Mouse (Mus musculus) intestine, embryonic 15.5 days (tissue): ENCODE results near the gene Rpl13a. TPM values are rescaled to one million over a fixed set of nuclear protein-coding genes. Genes with fewer than 3 reads are reported as not detected.
"Not testable (repeated sequence)": the region's sequence is repeated elsewhere in the genome, so short reads cannot be mapped to it uniquely, and the experiment has no call there.

Source experiments
- ATAC-seq: fragments of 200-750 bp; cut with Nextera tagmentation; 2 replicates; pipeline ENCODE4 v1.8.0; 2017; ENCODE audit warnings: moderate TSS enrichment, moderate library complexity
- H3K27ac ChIP-seq: fragments of 300-500 bp; sonication (generic); 2 replicates; pipeline ENCODE4 v1.5.1; 2015; ENCODE audit warnings: mild to moderate bottlenecking, inconsistent platforms
- H3K27me3 ChIP-seq: fragments of 300-500 bp; sonication (generic); replicated peaks from 2 replicates; pipeline ENCODE4 v1.6.1; 2015; ENCODE audit warnings: inconsistent platforms
- H3K36me3 ChIP-seq: fragments of 300-500 bp; sonication (generic); 2 replicates; pipeline ENCODE4 v1.6.1; 2015; ENCODE audit warnings: inconsistent platforms
- H3K4me1 ChIP-seq: fragments of 300-500 bp; sonication (generic); replicated peaks from 2 replicates; pipeline ENCODE4 v1.6.1; 2015; ENCODE audit warnings: inconsistent platforms
- H3K4me2 ChIP-seq: fragments of 300-500 bp; sonication (generic); replicated peaks from 2 replicates; pipeline ENCODE4 v1.6.1; 2015; ENCODE audit warnings: mild to moderate bottlenecking, inconsistent platforms
- H3K4me3 ChIP-seq: fragments of 300-500 bp; sonication (generic); replicated peaks from 2 replicates; pipeline ENCODE4 v1.5.1; 2015; ENCODE audit warnings: inconsistent platforms
- H3K9ac ChIP-seq: fragments of 300-500 bp; sonication (generic); 2 replicates; pipeline ENCODE4 v1.6.1; 2015; ENCODE audit warnings: inconsistent platforms
- H3K9me3 ChIP-seq: fragments of 300-500 bp; sonication (generic); 2 replicates; pipeline ENCODE4 v1.6.1; 2016; ENCODE audit warnings: inconsistent platforms
- WGBS: fragments of 180-500 bp; shearing (Covaris S2); methylation state at CpG from one replicate; pipeline ENCODE4 v1.1.7; 2015; 5-methylcytosine and 5-hydroxymethylcytosine counted together
- polyA plus RNA-seq: library from polyadenylated mRNA; unstranded; fragments of >200 nt; fragmentation: Nextera tagmentation; extraction: Ambion mirVana; gene quantifications from 2 replicates; pipeline ENCODE4 v1.2.1, GENCODE M21; 2015

The Rpl13a gene
- polyA plus RNA-seq, 1 experiment from 2014 or later = 1,445 TPM

DNA sequence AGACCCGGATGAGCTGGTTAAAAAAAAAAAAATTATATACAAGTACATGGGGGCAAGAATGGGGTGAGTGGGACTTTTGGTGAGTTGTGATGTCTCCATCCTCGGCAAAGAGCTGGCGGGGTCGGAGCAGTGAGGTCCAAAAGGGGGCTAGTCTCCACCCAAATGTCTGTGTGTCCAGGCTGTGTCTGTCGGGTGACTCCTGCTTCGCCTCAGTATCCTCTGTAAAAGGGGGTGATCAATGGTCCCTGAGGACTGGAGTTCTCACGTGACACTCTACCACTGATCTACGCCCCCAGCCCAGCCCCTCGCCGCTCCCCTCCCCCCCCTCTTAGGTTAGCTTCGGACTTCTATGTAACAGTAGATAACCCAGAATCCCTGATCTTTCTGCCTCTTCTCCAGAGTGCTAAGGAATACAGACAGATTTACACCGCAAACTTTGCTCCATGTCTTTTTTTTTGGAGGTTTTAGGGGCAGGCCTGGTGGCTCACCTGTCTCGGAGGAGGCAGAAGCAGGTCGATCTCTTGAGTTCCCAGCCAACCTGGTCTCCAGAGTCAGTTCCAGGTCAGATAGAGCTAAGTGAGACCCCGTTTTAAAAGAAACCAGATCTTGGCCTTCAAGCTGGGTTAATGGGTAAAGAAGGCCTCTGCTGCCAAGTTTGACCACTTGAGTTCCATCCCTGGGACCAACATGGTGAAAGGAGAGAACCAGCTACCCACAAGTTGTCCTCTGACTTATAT is 1.4 kb upstream of the Rpl13a start:
- Histone ChIP-seq H3K4me2 (peak overlapping the region; percentile 73), H3K9me3 (no peaks in the 10 kb centered on the region), H3K4me1 (peaks cover 24% of the 10 kb centered on the region), H3K9ac (no peak overlapping the region), H3K36me3 (peaks cover 22% of the 10 kb centered on the region), H3K27me3 (no peaks in the 10 kb centered on the region), H3K4me3 (peak overlapping the region; percentile 89), H3K27ac (0 out of 2 replicates have a peak overlapping the region, but pooled peaks have one; percentile 90)
- 61% methylated on average over 15 of the region's 15 CpGs for WGBS
- no peak for ATAC-seq

DNA sequence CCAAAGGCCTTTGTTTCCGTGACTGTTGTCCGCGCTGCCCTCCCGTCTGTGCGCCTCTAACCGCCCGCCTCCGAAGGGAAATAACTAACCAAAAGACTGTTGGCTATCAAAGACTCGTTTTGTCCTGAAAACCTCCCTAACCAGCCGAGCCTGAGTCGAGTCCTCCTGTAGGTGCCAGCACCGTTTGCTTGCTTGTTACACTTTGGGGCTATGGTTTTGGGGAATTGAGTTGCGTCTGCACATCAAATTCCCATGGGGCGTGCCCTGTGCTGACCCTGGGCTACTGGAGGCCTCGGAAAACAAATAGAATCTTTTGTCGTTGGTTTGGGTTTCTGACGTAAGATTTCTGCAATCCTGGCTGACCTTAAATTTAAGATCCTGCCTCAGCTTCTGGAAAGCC is 757 bp upstream of the Rpl13a start:
- H3K4me2 ChIP-seq = peak overlapping the region; percentile 73
- peaks cover 22% of the 10 kb centered on the region for H3K4me1 ChIP-seq
- no peaks in the 10 kb centered on the region for H3K27me3 ChIP-seq
- WGBS = 2% methylated on average over 17 of the region's 17 CpGs
- H3K9me3 ChIP-seq = no peaks in the 10 kb centered on the region
- no peak; the same call in 1 of the 2 replicates for ATAC-seq
- H3K27ac ChIP-seq = peak overlapping the region; percentile 90
- peak overlapping the region; percentile 65 for H3K9ac ChIP-seq
- H3K4me3 ChIP-seq = peak overlapping the region; percentile 89
- H3K36me3 ChIP-seq = peaks cover 22% of the 10 kb centered on the region

DNA sequence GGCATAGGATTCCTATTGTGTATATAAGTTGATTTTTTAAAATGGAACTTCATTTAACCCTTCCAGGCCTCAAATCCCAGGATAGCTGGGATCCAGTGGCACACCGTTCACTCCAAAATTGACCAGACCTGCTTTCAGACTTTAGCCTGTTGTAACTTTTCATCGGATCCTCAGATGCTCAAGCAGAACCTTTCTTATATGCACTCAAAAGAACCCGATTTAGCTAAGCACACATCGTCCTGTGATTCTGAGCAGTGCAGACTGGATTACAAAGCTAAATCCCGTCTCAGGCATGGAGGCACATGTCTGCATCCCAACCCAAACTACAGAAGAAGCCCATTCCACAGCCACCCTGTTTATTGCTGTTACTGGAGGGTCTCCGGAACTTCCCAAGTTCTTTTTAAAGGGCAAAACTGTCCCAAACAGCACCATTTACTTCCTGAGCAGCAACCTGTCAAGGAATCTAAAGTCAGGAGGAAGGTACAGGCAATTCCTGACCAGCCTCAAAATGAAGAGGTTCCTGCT is 799 bp downstream of the Rpl13a start:
- Histone ChIP-seq H3K4me3 (peak overlapping the region; percentile 89), H3K4me1 (peaks cover 27% of the 10 kb centered on the region), H3K36me3 (peaks cover 22% of the 10 kb centered on the region), H3K27ac (peak overlapping the region; percentile 87), H3K9me3 (no peaks in the 10 kb centered on the region), H3K27me3 (no peaks in the 10 kb centered on the region), H3K9ac (peak overlapping the region; percentile 99), H3K4me2 (peak overlapping the region; percentile 71)
- ATAC-seq = no peak
- WGBS = 1% methylated on average over 6 of the region's 6 CpGs

DNA sequence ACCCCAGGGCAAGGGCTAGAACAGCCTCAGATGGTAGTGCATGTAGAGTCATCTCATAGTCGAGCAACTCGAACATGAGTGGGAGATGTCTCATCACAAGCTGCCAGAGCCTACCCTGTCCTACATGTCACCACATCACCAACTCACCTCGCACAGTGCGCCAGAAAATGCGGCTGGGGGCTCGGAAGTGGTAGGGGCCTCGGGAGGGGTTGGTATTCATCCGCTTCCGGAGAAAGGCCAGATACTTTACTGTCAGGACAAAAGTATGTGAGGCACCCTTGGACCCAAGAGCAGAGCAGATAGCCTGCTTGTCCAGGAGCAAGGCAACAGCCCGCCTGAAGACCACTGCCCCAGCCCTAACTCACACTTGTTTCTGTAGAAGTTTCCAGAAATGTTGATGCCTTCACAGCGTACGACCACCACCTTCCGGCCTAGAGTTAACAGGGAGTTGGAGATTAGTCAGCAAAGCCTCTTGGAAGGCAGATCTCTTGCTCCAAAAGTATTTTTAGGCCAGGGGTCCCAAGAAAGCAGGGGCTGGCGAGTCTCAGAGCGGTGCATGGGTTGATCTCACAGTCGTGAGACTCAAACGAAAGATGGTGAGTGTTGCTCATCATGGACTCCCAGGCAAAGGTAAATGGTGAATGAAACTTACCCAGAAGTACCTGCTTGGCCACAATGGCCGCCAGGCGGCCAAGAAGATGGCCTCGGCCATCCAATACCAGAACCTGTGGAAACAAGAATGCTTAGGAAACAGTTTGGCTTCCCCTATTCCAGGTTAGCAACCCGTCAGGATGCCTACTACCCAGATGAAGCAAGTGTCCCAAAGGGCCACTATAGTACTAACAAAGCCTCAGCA is 1.5 kb downstream of the Rpl13a start:
- 37% methylated on average over 21 of the region's 21 CpGs for WGBS
- Histone ChIP-seq H3K27ac (peak overlapping the region; percentile 87), H3K4me1 (peaks cover 32% of the 10 kb centered on the region), H3K9ac (peak overlapping the region; percentile 99), H3K9me3 (no peaks in the 10 kb centered on the region), H3K36me3 (peaks cover 26% of the 10 kb centered on the region), H3K27me3 (no peaks in the 10 kb centered on the region), H3K4me2 (peak overlapping the region; percentile 71), H3K4me3 (peak overlapping the region; percentile 89)
- ATAC-seq = no peak

DNA sequence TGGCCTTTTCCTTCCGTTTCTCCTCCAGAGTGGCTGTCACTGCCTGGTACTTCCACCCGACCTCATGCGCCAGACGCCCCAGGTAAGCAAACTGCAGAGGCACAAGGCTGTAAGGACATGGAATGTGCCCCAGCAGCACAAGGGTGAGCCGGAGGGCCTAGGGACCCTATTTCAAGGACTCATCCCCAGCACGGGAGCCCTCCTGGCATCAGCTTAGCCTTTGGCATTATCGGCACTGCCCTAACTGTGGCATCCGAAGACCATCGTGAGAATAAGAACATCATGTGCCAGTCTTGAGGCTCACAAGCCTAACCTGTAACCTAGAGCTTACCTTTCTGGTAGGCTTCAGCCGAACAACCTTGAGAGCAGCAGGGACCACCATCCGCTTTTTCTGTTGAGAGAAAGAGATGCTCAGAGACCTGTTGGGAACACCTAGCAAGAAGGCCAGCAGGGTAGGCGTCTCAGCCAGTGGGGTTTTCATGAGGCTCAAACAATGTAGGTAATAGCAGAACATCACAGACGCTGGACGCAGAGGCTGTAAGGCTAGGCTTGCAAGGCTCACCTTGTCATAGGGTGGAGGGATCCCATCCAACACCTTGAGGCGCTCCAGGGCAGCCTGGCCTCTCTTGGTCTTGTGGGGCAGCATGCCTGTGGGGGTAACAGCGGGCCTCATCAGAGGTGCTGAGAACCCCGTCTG is 2.3 kb downstream of the Rpl13a start:
- 65% methylated on average over 17 of the region's 17 CpGs for WGBS

DNA sequence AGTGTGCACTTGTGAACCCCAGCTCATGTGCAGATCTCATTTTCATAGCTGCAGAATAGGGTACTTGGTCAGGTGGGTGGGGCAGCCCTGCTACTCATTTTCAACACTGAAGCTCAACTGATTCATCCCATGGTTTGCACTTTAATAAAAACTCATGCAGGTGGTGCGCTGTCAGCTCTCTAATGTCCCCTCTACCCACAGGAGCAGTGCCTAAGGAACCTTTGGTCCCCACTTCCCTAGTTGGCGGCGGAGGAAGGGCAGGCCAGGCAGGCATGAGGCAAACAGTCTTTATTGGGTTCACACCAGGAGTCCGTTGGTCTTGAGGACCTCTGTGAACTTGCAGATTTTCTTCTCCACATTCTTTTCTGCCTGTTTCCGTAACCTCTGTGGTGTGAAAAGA is 2.9 kb downstream of the Rpl13a start:
- not testable (repeated sequence) for H3K27me3 ChIP-seq, ATAC-seq, H3K9me3 ChIP-seq, H3K4me3 ChIP-seq
- Histone ChIP-seq H3K4me2 (peak overlapping the region; percentile 71), H3K36me3 (peaks cover 40% of the 10 kb centered on the region), H3K9ac (peak overlapping the region; percentile 99), H3K4me1 (peaks cover 43% of the 10 kb centered on the region), H3K27ac (peak overlapping the region; percentile 87)
- 60% methylated on average over 5 of the region's 5 CpGs for WGBS

More for the DNA sequence above, 2.3 kb downstream of the Rpl13a start:
- peak overlapping the region; percentile 99 for H3K9ac ChIP-seq
- no peaks in the 10 kb centered on the region for H3K9me3 ChIP-seq
- peak overlapping the region; percentile 87 for H3K27ac ChIP-seq
- H3K4me2 ChIP-seq = peak overlapping the region; percentile 71
- peaks cover 34% of the 10 kb centered on the region for H3K36me3 ChIP-seq
- H3K27me3 ChIP-seq = no peaks in the 10 kb centered on the region
- peak overlapping the region; percentile 89 for H3K4me3 ChIP-seq
- ATAC-seq = no peak
- peaks cover 40% of the 10 kb centered on the region for H3K4me1 ChIP-seq

- Histone ChIP-seq H3K36me3 (peaks cover 44% of the 10 kb centered on the region), H3K9ac (no peak overlapping the region), H3K27me3 (no peaks in the 10 kb centered on the region), H3K4me2 (peak overlapping the region; percentile 52), H3K9me3 (no peaks in the 10 kb centered on the region), H3K4me1 (peaks cover 44% of the 10 kb centered on the region), H3K27ac (peak overlapping the region; percentile 90), H3K4me3 (no peak overlapping the region)
- ATAC-seq = no peak
- 20% methylated on average over 7 of the region's 7 CpGs for WGBS
Measured at GRCm38 (mm10) chr7:45125144-45125600, 3.4 kb downstream of the Rpl13a start.

DNA sequence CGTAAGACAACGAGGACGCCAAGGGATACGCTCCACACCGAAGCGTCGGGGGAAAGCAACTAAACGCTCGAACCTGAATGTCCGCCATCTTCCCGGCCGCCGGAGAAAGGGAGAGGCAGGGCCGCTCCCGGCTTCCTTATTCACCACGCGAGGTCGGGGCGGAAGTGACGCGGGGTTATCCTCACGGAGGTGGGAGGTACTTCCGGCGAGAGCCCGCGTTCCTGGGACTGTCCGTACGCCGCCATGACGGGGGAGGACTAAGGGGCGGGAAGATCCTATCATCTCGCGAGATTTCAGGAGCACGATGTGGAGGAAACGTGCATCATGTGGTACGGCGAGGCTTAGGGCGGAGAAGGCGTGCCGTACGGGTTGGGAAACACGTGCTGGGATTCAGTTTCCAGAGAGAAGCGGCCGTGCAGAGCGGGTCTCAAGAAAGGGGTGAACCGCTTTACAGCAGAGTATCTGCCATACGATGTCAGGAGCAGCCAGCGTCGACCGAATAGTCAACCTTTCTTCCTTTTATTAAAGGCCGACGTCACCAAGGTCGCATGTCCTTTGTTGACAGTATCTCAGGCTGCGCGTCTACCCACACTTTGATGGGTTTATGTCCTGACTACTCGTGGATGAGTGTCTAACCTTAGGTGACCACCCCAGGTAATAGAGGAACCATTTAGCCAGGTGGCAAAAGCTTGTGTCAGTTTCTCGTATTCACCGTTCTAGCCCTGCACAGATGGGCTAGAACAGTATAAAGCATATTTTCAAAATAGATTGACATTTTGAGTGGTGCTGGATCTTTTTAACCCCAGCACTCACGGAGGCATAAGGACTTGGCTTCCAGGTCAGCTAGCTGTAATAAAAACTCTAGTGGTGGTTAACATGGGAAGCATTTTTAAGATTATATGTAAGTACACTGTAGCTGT is 4.1 kb downstream of the Rpl13a start, which contains the start of gene Rps11:
TSS of gene Rps11 (minus strand) at position 216 of the 920 bp plus-strand sequence.
- Histone ChIP-seq H3K4me3 (peak within 1 kb of the TSS; percentile 86), H3K9ac (peak within 1 kb of the TSS; percentile 95), H3K27me3 (no peaks in the 10 kb centered on the region), H3K9me3 (no peaks in the 10 kb centered on the region), H3K36me3 (peaks cover 51% of the 10 kb centered on the region), H3K4me2 (peak within 1 kb of the TSS; percentile 74), H3K4me1 (peaks cover 40% of the 10 kb centered on the region), H3K27ac (peak within 1 kb of the TSS; percentile 90)
- ATAC-seq = peak; percentile 83
- under 1% methylated on average over 59 of the region's 59 CpGs for WGBS

DNA sequence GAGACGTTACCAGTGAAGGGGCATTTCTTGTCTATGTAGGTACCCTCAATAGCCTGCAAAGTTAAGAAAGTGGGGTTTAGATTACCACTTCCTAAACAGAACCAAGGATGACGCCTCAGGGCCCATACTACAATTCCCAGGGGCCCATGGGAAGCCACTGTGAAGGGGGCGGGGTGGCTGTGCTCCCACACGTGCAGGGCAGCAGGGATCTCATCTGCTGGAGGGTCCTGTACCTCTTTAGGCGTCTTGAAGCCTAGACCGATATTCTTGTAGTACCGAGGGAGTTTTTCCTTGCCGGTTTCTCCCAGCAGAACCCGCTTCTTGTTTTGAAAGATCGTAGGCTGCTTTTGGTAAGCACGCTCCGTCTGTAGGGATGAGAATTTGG is 5.4 kb downstream of the Rpl13a start:
- peak overlapping the region; percentile 74 for H3K4me2 ChIP-seq
- no peaks in the 10 kb centered on the region for H3K9me3 ChIP-seq
- no peak for ATAC-seq
- peak overlapping the region; percentile 87 for H3K27ac ChIP-seq
- H3K36me3 ChIP-seq = peaks cover 53% of the 10 kb centered on the region
- H3K4me3 ChIP-seq = peak overlapping the region; percentile 86
- WGBS = 15% methylated on average over 12 of the region's 12 CpGs
- peak overlapping the region; percentile 95 for H3K9ac ChIP-seq
- H3K4me1 ChIP-seq = peaks cover 40% of the 10 kb centered on the region
- no peaks in the 10 kb centered on the region for H3K27me3 ChIP-seq

DNA sequence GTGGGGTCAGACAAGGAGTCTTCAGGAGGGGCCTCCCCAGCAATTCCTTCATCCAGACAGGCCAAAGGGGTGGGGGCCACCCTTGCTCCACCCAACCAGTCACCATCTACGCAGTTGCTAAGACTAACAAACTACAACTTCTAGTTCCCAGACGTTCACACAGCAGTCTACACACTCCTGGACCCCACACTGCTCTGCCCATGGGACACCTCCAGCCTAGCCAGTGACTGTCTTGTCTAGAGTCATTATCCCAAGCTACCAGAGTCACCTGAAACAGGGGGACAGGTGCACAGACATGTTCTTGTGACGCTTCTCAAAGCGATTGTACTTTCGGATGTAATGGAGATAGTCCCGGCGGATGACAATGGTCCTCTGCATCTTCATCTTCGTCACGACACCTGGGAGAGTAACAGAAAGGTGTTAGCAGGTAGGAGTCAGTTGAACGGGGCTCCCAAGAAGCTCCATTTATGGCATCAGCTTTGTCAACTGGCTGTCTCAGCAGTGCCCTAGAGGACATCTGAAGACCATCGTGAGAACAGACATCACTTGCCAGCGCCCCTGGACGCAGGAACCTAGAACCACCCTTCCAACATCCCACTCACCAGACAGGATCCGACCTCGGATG is 5.9 kb downstream of the Rpl13a start:
- Histone ChIP-seq H3K4me2 (peak overlapping the region; percentile 74), H3K4me1 (peaks cover 40% of the 10 kb centered on the region), H3K36me3 (peaks cover 53% of the 10 kb centered on the region), H3K27me3 (no peaks in the 10 kb centered on the region), H3K27ac (peak overlapping the region; percentile 87; the same call in 1 of the 2 replicates), H3K9ac (peak overlapping the region; percentile 95), H3K4me3 (peak overlapping the region; percentile 86), H3K9me3 (no peaks in the 10 kb centered on the region)
- ATAC-seq = no peak
- WGBS = 81% methylated on average over 15 of the region's 15 CpGs
